Mouse (Mus musculus) megakaryocyte progenitor cell, adult 5-6 weeks (primary cell): ENCODE results near the gene Micu2. TPM values are rescaled to one million over a fixed set of nuclear protein-coding genes. Genes with fewer than 3 reads are reported as not detected.

Experiments used
- ATAC-seq: replicated peaks from 2 replicates; pipeline ENCODE4 v1.8.0; 2016; ENCODE audit warnings: mild to moderate bottlenecking, moderate TSS enrichment, inconsistent platforms; ENCODE audit not compliant: poor library complexity
- total RNA-seq, 2 experiments: library from RNA; stranded (forward) in 1 of 2; stranded (reverse) in 1 of 2; fragments of 157-497, 149-512 nt in 1 of 2; fragments of 200-1000 nt in 1 of 2; gene quantifications; 2 replicates each; pipeline versions ENCODE4 v1.2.3 to v1.2.4; 2015 to 2017

Gene Micu2
- total RNA-seq (2015) (29.9 and 35.5 TPM in 2 replicates), total RNA-seq (2017) (71.0 and 84.1 TPM in 2 replicates)

DNA sequence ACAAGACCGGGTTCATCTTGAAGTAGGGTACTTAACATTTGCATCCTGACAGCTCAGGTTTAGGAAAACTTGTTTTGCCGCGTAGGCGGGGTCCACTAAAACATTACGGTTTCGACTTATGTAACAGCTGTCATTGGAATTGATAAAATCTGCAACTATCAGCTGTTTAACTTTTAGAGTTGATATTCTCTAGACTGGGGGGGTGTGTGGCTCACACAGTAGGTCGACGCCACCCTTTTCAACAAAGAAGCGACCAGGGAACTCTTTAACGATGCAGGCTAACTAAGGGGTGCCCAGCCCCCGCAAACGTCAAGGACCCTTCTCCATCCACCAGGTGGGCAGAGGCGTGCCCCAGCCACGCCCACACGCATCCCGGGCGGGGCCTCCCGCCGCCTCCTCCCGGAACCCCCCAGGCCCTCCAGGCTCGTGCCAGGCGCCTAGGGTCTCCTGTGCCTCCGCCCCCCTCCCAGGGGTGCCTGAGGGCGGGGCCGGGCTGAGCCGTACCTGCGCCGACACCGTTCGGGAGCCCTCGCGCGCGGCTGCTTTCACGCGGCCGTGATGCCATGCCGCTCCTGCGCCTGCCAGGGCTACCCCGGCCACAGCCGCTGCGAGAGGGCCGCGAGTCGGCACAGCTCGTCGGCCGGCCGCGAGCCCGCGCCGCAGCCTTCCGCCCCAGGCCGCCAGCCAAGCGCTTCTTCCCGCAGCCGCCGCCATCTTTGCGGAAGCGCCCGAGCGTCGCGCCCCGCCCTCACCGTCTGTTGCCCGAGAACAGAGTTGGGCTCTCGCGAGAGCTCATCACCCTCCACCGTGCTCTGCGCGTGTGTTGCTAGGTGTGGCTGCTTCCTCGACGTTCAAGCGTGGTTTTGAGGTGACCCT lies at the start of gene Micu2:
TSS of gene Micu2 (minus strand) at position 737 of the 876 bp plus-strand sequence.
- ATAC-seq, result peak; percentile 99

DNA sequence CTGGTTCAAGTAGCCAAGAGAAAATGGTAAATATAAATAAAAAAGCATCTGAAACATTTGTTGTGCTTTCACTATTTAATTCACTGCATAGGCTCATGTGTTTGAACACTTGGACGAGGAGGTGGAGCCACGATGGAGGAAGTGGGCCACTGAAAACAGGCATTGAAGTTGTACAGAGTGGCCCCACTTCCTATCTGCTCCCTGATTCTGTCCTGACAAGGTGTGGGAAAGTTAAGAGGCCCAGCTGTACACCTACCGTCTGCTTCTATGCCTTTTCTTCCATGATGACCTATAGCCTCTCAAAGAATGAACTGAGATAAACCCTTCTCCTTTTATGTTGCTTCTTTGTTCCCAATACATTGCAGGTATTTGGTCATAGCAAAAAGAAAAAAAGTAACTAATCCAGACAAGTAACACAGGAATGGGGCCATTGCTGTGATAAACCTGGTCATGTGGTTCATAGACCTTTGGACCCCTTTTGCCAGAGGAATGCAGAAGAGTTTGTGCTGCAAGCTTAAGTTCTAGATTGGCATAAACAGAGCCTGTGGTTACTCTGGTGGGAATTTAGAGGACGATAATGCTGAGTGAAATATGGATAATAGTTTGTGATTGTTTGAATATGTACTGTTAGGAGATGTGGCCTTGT lies 47.7 kb upstream of the Micu2 start:
- ATAC-seq, result no peak

DNA sequence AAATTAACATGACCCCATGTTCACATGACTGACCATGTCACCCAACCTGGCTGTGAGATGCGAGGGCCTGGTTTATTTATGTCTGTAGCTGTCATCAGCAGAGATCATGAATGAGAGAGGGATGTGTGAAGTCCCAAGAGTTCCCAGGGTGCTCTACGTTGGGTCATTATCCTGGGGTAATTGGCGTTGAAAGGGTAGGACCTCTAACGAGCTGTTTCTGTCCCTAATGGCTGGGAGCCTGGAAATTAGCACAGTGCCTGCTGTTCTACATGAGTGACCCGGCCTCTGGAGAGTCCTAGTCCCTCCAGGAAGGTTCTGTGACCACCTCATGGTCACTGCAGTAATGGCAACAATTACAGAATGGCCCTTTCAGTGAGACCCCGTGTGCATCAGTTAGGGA lies 37.1 kb upstream of the Micu2 start:
- ATAC-seq, result no peak

GRCm38 (mm10) chr14:58034567-58034966 lies 35.5 kb upstream of the Micu2 start:
- ATAC-seq, result 0 out of 2 replicates have a peak, but pooled peaks have one; percentile 44

GRCm38 (mm10) chr14:58018869-58019268 lies 19.8 kb upstream of the Micu2 start:
- ATAC-seq, result peak; percentile 37; the same call in 1 of the 2 replicates

DNA sequence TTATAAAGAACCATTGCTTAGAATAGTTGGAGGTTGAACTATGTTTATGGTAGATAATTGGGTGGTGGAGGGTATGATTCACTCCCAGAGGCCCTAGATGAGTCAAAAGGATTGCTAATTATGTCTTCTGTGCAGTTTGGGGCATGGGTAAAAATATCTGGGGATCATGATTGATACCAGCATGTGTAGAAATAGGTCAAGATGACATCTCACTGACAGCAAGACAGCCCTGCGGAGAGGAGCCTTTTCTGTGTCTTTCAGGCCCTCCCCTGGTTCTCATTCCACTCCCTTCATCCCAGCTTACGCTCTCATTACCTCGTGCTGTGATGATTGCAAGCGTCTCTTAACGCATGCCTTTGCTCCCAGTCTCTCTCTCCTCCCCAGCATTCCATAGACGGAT lies 4.8 kb upstream of the Micu2 start:
- ATAC-seq, result no peak

DNA sequence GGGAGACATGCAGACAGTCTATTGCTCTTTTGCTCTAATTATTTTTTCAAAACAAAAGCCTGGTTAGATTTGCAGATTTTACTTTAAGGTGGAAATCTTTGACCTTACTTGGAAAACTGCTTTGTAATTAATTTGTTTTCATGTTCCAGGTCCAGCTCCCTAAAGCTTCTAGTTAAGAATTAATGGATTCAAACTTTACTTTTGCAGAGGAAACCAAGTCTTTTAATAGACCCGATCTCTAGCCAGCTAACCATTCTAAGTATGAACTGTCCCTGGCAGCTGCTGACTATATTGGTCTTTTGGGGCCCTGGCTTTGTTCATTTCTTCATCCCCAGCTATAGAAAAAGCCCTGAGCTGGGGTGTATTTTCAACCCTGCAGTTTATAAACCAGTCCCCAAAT lies 3.1 kb upstream of the Micu2 start:
- ATAC-seq, result no peak

DNA sequence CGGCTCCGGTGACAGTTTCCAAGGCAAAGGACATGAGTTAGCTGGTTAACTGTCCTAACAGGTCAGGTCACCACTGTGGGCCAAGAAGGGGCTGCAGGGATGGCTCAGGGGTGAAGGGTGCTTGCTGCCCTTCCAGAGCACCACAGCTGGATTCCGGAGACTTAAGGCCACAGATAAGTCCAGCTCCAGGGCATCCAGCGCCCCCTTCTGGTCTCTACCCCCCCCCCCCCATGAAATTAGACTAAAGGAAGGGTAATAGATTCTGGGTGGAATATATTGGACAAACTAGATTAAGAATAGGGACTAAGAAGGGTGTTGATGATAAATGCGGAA lies 306 bp upstream of the Micu2 start:
- no peak; the same call in 1 of the 2 replicates for ATAC-seq

GRCm38 (mm10) chr14:57997431-57997830 lies 1.6 kb downstream of the Micu2 start:
- no peak for ATAC-seq

DNA sequence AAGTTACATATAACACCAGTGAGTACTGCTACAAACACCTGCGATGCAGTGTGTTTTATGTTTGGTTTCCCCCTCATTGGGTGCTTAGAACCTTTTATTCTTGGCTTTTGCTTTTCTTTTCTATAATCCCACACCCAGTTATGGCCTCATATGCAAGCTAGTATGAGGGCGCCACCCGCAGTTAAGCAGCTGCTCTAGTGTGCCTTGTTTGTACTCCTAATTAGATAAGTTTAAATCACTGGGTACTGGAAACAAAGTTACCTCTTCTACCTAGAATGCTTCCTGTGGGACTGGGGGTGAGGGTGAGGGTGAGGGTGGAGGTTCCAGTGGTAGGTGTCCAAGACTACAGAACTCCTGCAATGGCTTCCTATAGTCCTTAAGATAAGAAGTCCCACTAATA lies 2.9 kb downstream of the Micu2 start:
- no peak for ATAC-seq

DNA sequence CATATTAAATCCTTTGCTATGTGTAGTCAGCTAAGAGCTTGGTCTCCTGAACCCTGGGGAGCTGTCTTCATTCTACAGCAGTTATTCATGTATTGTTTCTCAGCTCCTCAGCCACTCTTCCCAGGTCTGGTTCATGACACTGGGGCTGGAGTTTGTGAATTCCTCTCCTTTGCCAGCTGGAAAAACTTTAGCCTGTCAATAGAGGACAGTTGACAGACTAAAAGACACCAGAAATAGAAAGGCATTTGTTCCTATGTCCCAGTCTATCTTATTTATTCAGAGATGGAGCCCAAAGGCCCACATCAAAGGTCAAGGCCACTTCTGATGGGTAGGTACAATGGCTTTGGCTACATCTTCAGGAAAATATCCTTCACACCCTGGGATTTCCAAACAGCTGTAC lies 7.3 kb downstream of the Micu2 start:
- ATAC-seq, result no peak

- ATAC-seq, result no peak
Observed at GRCm38 (mm10) chr14:57989162-57989561, 9.9 kb downstream of the Micu2 start.

DNA sequence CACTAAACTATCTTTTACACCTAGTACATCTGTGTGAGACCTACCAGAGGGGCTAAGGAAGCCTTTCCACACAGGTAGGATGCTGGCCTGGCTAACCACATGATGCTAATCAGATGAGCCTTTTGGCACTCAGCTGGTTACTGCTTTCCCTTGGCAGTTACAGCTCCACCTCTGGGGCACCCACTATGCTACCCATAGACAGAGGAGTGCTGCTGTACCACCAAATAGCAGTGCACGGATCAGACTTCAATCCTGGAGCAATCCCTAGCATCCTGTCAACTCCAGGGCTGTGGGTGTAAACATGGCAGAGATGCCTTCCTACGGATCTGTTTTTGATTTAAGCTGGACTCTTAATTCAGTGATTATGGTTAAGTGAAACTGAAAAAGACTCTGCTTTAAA lies 13.3 kb downstream of the Micu2 start:
- no peak for ATAC-seq

- ATAC-seq, result no peak
Observed at GRCm38 (mm10) chr14:57982450-57982849, 16.6 kb downstream of the Micu2 start.

- ATAC-seq, result no peak
Observed at GRCm38 (mm10) chr14:57981720-57982418, 17.2 kb downstream of the Micu2 start.

GRCm38 (mm10) chr14:57980776-57981175 lies 18.3 kb downstream of the Micu2 start:
- ATAC-seq, result no peak

- ATAC-seq, result no peak
Observed at GRCm38 (mm10) chr14:57980179-57980578, 18.9 kb downstream of the Micu2 start.

GRCm38 (mm10) chr14:57978144-57978543 lies 20.9 kb downstream of the Micu2 start:
- ATAC-seq, result no peak

DNA sequence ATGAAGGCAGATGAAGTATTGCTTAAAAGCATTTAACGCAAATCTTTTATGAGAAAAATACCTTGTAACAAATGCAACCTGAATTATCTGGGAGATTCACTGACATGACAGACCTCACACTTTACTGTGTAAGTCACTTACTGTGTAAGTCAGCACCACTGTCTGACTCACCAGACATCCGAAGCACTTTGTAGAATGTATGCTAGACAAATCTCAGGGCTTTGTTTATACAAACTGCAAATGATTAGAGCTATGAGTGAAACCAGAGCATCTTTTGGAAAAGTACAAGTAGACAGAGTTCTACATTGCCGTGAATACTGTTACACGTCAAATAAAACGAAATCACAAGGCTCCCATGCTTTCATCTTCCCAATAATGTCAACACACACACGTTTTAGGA lies 23.4 kb downstream of the Micu2 start:
- ATAC-seq, result no peak

GRCm38 (mm10) chr14:57971986-57972525 lies 27.0 kb downstream of the Micu2 start:
- no peak for ATAC-seq

DNA sequence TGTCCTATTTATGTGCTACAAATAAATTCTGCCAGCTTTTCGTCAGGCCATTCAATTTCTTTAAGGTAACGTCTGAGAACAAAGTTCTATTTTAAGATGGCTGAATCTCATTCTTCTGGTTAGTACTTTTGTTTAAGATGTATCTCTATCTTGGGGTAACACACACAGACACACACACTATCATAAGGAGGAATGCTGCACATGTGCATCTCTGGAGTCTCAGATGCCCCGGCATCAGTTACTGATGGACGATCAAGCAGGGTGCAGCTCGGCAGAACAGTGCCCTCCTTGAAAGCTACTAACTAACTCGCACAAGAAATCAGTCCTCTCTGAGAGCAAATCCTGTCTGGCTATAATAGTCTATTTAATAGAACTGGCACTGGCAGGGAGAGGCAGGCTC lies 30.2 kb downstream of the Micu2 start:
- peak; percentile 52 for ATAC-seq
